Mouse (Mus musculus): Measurements from ENCODE around the gene Cfap20. TPM values are rescaled to one million over a fixed set of nuclear protein-coding genes. Genes with fewer than 3 reads are reported as not detected.

Cfap20 gene
- polyA plus RNA-seq, 1 experiment from 2014 or later: 139 TPM

DNA sequence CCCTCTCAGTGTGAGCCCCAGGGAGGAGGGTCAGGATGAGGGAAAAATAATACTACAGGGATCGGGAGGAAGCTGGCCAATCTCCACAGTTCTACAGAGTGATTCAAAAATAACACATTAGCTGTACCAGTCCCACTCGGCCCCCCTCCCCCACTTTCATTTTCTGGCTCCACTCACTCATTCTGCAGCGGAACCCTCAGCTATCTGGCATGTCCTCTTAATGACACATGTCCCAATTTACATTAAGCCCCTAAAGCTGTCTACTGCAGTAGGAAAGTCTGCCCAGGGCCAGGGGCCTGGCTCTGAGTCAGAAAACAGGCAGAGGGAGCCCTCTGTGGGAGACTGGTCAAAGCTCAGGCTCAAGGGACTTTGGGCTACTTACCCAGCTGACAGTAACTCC, 4.7 kb downstream of the Cfap20 start:
- H3K4me2 ChIP-seq: peak overlapping the region; percentile 42
- H3K27me3 ChIP-seq (ENCODE audit: control insufficient read depth, insufficient read depth, low read length): no peaks in the 10 kb centered on the region
- 16% methylated on average over 3 of the region's 3 CpGs for WGBS (ENCODE audit: insufficient replicate concordance)
- peak overlapping the region; percentile 99 for H3K27ac ChIP-seq (ENCODE audit: low read depth, low read length)
- H3K9me3 ChIP-seq (replicated peaks; ENCODE audit: control insufficient read depth, low read length): no peaks in the 10 kb centered on the region
- peak overlapping the region; percentile 2; the same call in 1 of the 2 replicates for H3K9ac ChIP-seq (ENCODE audit: low read depth, low read length)
- H3K4me3 ChIP-seq (ENCODE audit: low read depth, low read length): 0 out of 2 replicates have a peak overlapping the region, but pooled peaks have one; percentile 8
- ATAC-seq (replicated peaks; ENCODE audit: insufficient number of reproducible peaks, low FRiP score, low TSS enrichment): peak; percentile 25; the same call in 1 of the 2 replicates
- no peaks in the 10 kb centered on the region for H3K36me3 ChIP-seq (ENCODE audit: control insufficient read depth, insufficient read depth, low read length)
- peaks cover 79% of the 10 kb centered on the region for H3K4me1 ChIP-seq (ENCODE audit: control insufficient read depth, insufficient read depth, low read length)

DNA sequence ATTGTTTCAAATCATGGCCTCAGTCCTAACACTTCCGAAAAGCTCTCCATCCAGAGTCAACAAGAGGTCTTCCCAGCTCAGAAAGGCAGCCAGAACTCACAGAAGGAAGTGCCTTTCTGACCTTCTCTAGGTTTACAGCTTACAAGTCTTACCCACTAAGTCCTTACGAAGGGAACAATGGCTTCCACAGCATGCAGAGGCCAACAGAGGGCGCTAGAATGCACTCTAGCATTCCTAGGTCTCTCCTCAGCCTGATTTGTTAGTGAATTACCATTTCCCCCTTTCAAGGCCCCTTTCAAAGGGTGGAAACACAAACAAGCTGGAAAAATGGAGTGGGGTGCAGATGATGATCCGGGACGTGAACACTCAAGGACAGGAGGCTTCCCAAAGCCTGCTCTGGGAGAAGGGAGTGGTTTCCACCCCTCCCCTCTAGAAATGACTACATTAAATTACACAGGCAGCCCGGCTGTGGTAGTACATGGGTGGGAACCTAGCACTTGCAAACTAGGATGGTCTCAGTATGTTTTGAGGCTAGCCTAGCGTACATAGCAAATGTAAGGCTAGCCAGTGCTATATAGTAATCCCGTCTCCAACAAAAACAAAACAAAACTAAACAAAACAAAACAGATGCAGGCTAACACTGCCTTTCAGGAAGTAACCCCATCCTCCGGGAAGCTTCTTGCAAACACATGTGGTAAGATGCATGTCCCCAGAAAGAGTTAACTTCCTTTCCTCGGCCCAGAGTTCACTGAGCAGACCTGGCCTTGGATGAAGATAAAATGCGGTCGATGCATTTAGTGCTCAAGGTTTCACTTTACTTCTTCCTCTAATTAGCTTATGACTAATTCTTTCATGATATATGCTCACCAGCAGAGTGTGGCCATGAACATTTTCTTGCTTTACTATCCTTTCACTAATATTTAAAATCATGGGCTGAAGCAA, 6.8 kb downstream of the Cfap20 start:
- 0 out of 2 replicates have a peak, but pooled peaks have one; percentile 8 for ATAC-seq (replicated peaks; ENCODE audit: insufficient number of reproducible peaks, low FRiP score, low TSS enrichment)
- H3K9me3 ChIP-seq (replicated peaks; ENCODE audit: control insufficient read depth, low read length): no peaks in the 10 kb centered on the region
- peak overlapping the region; percentile 56 for H3K9ac ChIP-seq (ENCODE audit: low read depth, low read length)
- H3K4me1 ChIP-seq (ENCODE audit: control insufficient read depth, insufficient read depth, low read length): peaks cover 77% of the 10 kb centered on the region
- 30% methylated on average over 12 of the region's 12 CpGs for whole genome bisulfite sequencing (ENCODE audit: insufficient replicate concordance)
- H3K4me2 ChIP-seq: peak overlapping the region; percentile 43
- no peaks in the 10 kb centered on the region; the same call in 1 of the 2 replicates for H3K36me3 ChIP-seq (ENCODE audit: control insufficient read depth, insufficient read depth, low read length)
- peak overlapping the region; percentile 99 for H3K27ac ChIP-seq (ENCODE audit: low read depth, low read length)
- no peak overlapping the region for H3K4me3 ChIP-seq (ENCODE audit: low read depth, low read length)
- no peaks in the 10 kb centered on the region for H3K27me3 ChIP-seq (ENCODE audit: control insufficient read depth, insufficient read depth, low read length)

DNA sequence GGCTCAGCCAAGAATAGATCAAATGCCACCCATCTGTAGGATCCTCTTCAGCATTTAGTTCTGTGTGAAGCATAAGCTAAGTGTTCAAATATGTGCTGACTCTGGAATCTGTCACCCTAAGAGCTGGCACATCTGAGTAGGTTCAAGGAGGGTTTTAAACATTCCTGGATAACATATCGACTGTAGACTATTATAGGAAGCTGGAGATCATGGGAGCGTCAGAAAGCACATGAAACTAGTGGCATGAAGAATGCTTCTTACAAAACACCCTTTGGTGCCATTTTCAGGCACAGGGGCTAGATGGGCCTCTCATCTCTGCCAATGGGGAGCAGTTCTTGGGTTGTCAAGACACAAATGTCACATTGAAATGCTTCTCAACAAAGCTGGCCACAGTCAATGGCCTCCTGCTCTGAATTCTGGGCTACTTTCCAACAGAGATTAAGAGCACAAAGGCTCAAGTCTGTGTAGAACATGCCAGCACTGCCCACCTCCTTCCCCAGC, 7.8 kb downstream of the Cfap20 start:
- peak; percentile 64 for ATAC-seq (replicated peaks; ENCODE audit: insufficient number of reproducible peaks, low FRiP score, low TSS enrichment)
- no peak overlapping the region for H3K4me3 ChIP-seq (ENCODE audit: low read depth, low read length)
- 19% methylated on average over 2 of the region's 2 CpGs for WGBS (ENCODE audit: insufficient replicate concordance)

DNA sequence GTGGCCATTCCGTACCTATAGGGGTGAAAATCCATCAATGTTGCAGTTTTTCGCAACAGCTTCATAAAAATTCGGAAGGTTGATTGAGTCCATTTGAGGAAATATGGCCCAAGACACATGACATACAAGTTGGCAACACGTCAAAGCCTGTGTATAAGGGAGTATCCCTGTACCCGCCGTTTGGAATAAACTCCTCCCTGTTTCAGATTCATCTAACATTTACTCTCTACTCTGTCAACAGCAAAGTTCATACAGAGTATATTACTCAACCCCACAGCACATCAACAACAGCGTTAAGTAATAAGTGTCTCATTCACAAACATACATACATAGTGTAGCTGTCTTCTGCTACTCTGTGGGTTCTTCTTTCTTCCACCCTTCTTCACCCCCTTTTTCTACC, 10.0 kb downstream of the Cfap20 start:
- no peaks in the 10 kb centered on the region for H3K9me3 ChIP-seq (replicated peaks; ENCODE audit: control insufficient read depth, low read length)
- no peak for ATAC-seq (replicated peaks; ENCODE audit: insufficient number of reproducible peaks, low FRiP score, low TSS enrichment)
- 82% methylated on average over 7 of the region's 7 CpGs for WGBS (ENCODE audit: insufficient replicate concordance)
- no peak overlapping the region for H3K4me2 ChIP-seq
- no peak overlapping the region for H3K9ac ChIP-seq (ENCODE audit: low read depth, low read length)
- peaks cover 49% of the 10 kb centered on the region for H3K4me1 ChIP-seq (ENCODE audit: control insufficient read depth, insufficient read depth, low read length)
- no peak overlapping the region for H3K27ac ChIP-seq (ENCODE audit: low read depth, low read length)
- H3K4me3 ChIP-seq (ENCODE audit: low read depth, low read length): no peak overlapping the region
- peaks cover 16% of the 10 kb centered on the region for H3K36me3 ChIP-seq (ENCODE audit: control insufficient read depth, insufficient read depth, low read length)
- no peaks in the 10 kb centered on the region for H3K27me3 ChIP-seq (ENCODE audit: control insufficient read depth, insufficient read depth, low read length)

More for the DNA sequence above, 7.8 kb downstream of the Cfap20 start:
- Histone ChIP-seq H3K4me2 (peak overlapping the region; percentile 43), H3K9me3 (replicated peaks; ENCODE audit: control insufficient read depth, low read length) (no peaks in the 10 kb centered on the region), H3K27me3 (ENCODE audit: control insufficient read depth, insufficient read depth, low read length) (no peaks in the 10 kb centered on the region), H3K36me3 (ENCODE audit: control insufficient read depth, insufficient read depth, low read length) (peaks cover 4% of the 10 kb centered on the region; the same call in 1 of the 2 replicates), H3K9ac (ENCODE audit: low read depth, low read length) (peak overlapping the region; percentile 56), H3K27ac (ENCODE audit: low read depth, low read length) (peak overlapping the region; percentile 99), H3K4me1 (ENCODE audit: control insufficient read depth, insufficient read depth, low read length) (peaks cover 68% of the 10 kb centered on the region)

DNA sequence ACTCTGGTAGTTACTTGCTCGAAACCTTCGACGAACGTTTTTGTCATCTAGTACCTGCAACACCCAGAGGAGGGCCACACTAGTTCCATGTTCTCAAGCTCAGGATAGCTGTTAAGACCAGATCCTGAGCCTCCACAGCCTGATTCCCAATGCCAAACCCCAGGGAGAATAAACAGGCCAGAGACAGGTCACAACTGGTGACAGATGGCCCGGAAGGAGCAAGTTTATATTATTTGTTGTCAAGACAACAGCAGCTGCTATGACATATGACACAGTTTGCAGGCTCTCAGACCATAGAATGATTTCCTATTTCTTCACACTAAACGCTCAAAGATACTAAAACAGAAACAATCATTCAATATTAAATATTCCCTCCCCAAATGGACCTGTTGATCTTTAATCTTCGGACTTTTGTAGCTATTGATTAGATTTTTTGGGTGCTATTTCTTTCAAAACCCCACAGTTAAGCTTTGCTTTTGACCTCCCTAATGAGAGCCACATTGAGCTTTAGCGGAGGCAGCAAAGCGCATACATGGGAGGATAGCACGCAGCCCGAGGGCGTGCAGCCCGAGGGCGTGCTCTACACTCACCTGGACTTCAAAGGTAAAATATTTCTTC, 12.4 kb downstream of the Cfap20 start:
- Histone ChIP-seq H3K4me1 (ENCODE audit: control insufficient read depth, insufficient read depth, low read length) (peaks cover 26% of the 10 kb centered on the region), H3K4me2 (no peak overlapping the region), H3K4me3 (ENCODE audit: low read depth, low read length) (no peak overlapping the region), H3K9me3 (replicated peaks; ENCODE audit: control insufficient read depth, low read length) (no peaks in the 10 kb centered on the region), H3K27me3 (ENCODE audit: control insufficient read depth, insufficient read depth, low read length) (no peaks in the 10 kb centered on the region), H3K27ac (ENCODE audit: low read depth, low read length) (no peak overlapping the region), H3K36me3 (ENCODE audit: control insufficient read depth, insufficient read depth, low read length) (peaks cover 16% of the 10 kb centered on the region), H3K9ac (ENCODE audit: low read depth, low read length) (no peak overlapping the region)
- ATAC-seq (replicated peaks; ENCODE audit: insufficient number of reproducible peaks, low FRiP score, low TSS enrichment): no peak
- WGBS (ENCODE audit: insufficient replicate concordance): 93% methylated on average over 14 of the region's 14 CpGs

DNA sequence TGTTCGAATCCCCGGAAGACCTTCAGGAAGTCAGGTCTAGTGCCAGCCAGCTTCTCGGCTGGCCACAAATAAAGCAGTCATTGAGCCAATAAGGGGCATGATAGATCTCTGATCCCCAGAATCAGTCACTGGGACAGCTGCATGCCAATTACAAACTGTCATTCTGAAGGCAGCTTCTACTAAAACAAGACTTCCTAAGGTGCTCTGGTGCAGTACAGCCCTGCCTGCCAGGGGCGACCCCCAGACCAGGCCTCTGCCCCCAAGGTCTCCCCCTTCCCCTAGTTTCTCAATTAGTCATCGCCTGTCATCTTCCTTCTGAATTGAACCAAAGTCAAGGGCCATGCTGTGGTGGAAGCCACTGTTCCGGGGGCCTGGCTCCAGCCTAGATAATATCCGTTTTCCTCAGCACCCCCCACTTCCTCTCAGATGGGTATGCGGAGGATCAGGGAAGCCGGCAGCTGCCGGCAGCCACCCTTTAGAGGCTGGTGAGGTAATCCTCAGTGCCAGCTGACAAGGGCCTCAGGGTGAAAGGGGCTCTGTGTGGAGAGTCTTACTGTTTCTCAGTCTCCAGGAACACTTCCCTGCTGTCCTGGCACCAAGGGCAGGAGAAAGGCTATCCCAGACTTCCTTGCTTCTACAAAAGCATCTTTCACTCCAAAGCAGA, 23.2 kb downstream of the Cfap20 start:
- WGBS (ENCODE audit: insufficient replicate concordance): 39% methylated on average over 10 of the region's 10 CpGs
- H3K9ac ChIP-seq (ENCODE audit: low read depth, low read length): 0 out of 2 replicates have a peak overlapping the region, but pooled peaks have one; percentile 17
- peak overlapping the region; percentile 32 for H3K27ac ChIP-seq (ENCODE audit: low read depth, low read length)

DNA sequence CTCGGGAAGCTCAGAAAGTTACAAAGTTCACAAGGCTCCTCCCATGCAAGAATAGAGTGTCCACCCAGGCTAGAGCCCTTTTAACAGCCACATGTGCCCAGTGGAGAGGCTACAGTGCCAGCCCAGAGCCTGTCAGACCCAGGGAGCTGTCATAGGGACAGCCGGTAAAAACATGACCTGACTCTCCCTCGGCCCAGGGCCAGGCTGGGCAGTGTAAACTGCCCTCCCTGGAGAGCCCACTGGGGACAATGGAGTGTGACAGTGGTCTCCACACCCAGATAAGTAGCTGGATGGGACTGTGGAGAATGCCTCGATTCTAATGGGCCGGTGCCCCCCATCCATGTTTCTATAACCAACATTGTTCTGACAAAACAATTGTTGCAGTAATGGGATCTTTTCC, 25.2 kb downstream of the Cfap20 start:
- Histone ChIP-seq H3K9ac (ENCODE audit: low read depth, low read length) (no peak overlapping the region), H3K4me1 (ENCODE audit: control insufficient read depth, insufficient read depth, low read length) (peaks cover 9% of the 10 kb centered on the region), H3K4me3 (ENCODE audit: low read depth, low read length) (no peak overlapping the region), H3K27me3 (ENCODE audit: control insufficient read depth, insufficient read depth, low read length) (no peaks in the 10 kb centered on the region), H3K4me2 (no peak overlapping the region), H3K36me3 (ENCODE audit: control insufficient read depth, insufficient read depth, low read length) (no peaks in the 10 kb centered on the region), H3K9me3 (replicated peaks; ENCODE audit: control insufficient read depth, low read length) (no peaks in the 10 kb centered on the region), H3K27ac (ENCODE audit: low read depth, low read length) (peak overlapping the region; percentile 35; the same call in 1 of the 2 replicates)
- WGBS (ENCODE audit: insufficient replicate concordance): 56% methylated on average over 5 of the region's 5 CpGs
- ATAC-seq (replicated peaks; ENCODE audit: insufficient number of reproducible peaks, low FRiP score, low TSS enrichment): peak; percentile 55; the same call in 1 of the 2 replicates

More for the DNA sequence above, 23.2 kb downstream of the Cfap20 start:
- no peak overlapping the region for H3K4me3 ChIP-seq (ENCODE audit: low read depth, low read length)
- H3K36me3 ChIP-seq (ENCODE audit: control insufficient read depth, insufficient read depth, low read length): no peaks in the 10 kb centered on the region
- no peak overlapping the region for H3K4me2 ChIP-seq
- no peaks in the 10 kb centered on the region for H3K9me3 ChIP-seq (replicated peaks; ENCODE audit: control insufficient read depth, low read length)
- H3K27me3 ChIP-seq (ENCODE audit: control insufficient read depth, insufficient read depth, low read length): no peaks in the 10 kb centered on the region
- 0 out of 2 replicates have a peak, but pooled peaks have one; percentile 42 for ATAC-seq (replicated peaks; ENCODE audit: insufficient number of reproducible peaks, low FRiP score, low TSS enrichment)
- peaks cover 9% of the 10 kb centered on the region for H3K4me1 ChIP-seq (ENCODE audit: control insufficient read depth, insufficient read depth, low read length)

DNA sequence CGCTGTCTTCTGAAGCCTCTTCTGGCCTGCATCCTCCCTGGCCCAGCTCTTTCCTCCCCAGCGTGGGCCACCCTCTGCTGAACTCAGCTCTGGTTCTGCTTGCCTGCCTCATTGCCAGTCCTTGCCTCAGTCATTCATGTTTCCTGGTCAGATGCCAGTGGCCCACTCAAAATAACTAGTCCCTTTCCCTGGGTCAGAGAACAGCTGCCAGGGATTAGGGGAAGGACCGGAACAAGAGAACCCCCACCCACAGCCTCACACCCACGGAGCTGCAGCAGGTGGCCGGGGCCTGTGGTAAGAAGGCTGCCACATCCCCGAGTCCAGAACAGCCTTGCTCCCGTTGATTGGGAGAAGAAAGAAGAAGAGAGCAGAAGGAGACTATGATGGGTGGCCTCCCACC, 33.6 kb downstream of the Cfap20 start:
- Histone ChIP-seq H3K27me3 (ENCODE audit: control insufficient read depth, insufficient read depth, low read length) (no peaks in the 10 kb centered on the region), H3K4me2 (no peak overlapping the region), H3K9ac (ENCODE audit: low read depth, low read length) (no peak overlapping the region), H3K36me3 (ENCODE audit: control insufficient read depth, insufficient read depth, low read length) (no peaks in the 10 kb centered on the region), H3K4me1 (ENCODE audit: control insufficient read depth, insufficient read depth, low read length) (peaks cover 13% of the 10 kb centered on the region), H3K9me3 (replicated peaks; ENCODE audit: control insufficient read depth, low read length) (no peaks in the 10 kb centered on the region), H3K4me3 (ENCODE audit: low read depth, low read length) (no peak overlapping the region), H3K27ac (ENCODE audit: low read depth, low read length) (no peak overlapping the region)
- 75% methylated on average over 7 of the region's 7 CpGs for WGBS (ENCODE audit: insufficient replicate concordance)
- ATAC-seq (replicated peaks; ENCODE audit: insufficient number of reproducible peaks, low FRiP score, low TSS enrichment): no peak

Data from heart, embryonic 11.5 days (tissue).